Mouse (Mus musculus) fibroblast of lung, adult 2 months (primary cell): Measurements from ENCODE around the gene Sf3a2.

ENCODE experiments used
- DNase-seq: peaks from one replicate; pipeline ENCODE4 v3.0.0-alpha.2; 2011; ENCODE audit warnings: low read depth

Gene Sf3a2

DNA sequence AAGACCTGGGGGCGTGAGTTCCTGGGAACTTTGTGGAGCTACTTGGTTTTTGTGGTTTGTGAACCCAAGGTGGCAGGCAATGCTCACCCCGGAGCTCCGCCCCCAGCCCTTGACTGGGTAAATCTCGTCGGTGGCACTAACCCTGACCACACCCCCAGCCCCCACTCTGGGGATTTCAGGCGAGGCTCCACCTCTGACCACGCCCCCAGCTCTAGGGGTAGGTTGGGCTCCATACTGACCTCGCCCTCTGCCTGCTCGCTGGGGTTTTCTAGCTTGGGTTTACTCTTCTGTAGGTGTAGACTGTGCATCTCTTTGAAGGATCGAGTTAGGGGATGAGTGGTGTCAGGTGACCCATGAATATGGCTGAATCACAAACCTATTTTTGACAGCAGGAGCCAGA is 50.6 kb downstream of the Sf3a2 start:
- DNase-seq = no peak
